Mouse (Mus musculus): Measurements from ENCODE around the gene Pde8b. TPM values are rescaled to one million over a fixed set of nuclear protein-coding genes. Genes with fewer than 3 reads are reported as not detected.
A peak's percentile ranks its signal among the peaks of the same experiment; 100 is the strongest.

Gene Pde8b
- polyA plus RNA-seq, 1 experiment = not detected

DNA sequence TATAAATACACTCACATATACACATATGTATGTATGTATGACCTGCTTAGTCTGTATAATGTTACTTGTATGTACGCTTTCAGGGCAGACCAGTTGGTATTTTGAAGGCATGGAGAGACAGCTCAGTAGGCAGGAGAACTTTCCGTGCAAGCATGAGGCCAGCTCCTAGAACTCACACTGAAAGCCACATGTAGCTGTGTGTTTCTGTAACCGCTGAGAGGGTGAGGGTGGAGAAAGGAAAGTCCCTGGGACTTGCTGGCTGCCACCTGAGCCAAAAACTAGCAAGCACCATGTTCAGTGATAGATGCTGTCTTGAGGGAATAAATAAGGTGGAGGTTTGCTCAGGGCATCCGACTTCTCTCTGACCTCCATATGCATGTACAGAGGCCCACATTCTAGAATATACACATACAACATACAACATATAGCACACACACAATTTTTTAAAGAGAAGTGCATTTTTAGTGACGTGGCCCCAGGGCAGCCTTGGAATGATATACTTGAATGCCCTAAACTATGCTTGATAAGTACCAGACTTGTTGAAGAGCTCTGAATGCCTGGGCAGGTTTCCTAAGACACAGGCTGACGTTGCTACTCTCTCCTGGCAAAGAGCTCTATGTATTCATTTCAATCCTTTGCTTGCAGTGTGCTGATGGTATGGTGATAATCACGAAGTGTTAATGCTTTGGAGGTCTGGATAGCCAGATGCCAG, 238.4 kb downstream of the Pde8b start:
- Histone ChIP-seq H3K4me1 (ENCODE audit: control insufficient read depth, insufficient read depth, insufficient read length, low read length) (no peaks in the 10 kb centered on the region), H3K4me3 (ENCODE audit: insufficient read depth, low read depth, low read length) (no peak overlapping the region), H3K27ac (replicated peaks; ENCODE audit: low read depth, low read length) (no peak overlapping the region)

DNA sequence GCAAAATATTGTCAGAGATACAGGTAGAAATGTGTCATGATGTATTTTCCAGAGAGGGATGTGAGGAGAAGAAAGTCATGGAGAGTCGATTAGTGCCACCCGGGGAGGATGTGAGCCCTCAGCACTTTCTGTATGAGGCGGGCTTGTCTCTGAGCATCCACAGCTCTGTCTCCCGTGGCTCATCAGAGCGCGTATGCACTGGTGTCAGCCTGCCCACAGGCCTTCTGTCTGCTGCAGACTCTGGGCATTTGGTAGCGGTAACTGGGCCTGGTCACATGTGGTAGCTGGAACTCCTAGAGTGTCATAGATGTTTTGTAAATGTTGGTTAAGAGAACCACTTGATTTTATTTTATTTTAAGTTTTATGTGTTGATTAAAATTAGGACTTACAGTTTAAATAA, 240.9 kb downstream of the Pde8b start:
- H3K4me3 ChIP-seq (ENCODE audit: insufficient read depth, low read depth, low read length) = no peak overlapping the region
- no peak overlapping the region for H3K27ac ChIP-seq (replicated peaks; ENCODE audit: low read depth, low read length)
- no peaks in the 10 kb centered on the region for H3K4me1 ChIP-seq (ENCODE audit: control insufficient read depth, insufficient read depth, insufficient read length, low read length)

DNA sequence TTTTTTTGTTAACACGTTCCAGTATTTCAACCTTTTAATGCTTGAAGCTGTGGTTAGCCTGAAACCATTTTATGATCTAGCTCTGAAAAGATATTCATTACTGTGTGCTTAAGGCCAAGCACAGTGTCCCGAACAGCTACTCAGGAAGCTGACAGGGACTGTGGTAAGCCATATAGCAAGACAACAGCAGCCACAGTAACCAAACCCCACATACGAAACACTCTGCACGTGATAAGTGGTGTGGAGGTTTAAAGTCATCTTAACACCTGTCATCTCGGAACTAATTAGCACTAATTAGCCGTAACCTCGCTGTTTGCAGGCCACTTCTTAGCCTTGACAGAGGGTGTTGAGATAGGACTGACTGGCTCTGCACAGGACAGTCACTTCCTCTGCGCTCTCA, 242.9 kb downstream of the Pde8b start:
- Histone ChIP-seq H3K4me3 (ENCODE audit: insufficient read depth, low read depth, low read length) (no peak overlapping the region), H3K27ac (replicated peaks; ENCODE audit: low read depth, low read length) (no peak overlapping the region), H3K4me1 (ENCODE audit: control insufficient read depth, insufficient read depth, insufficient read length, low read length) (no peaks in the 10 kb centered on the region)

DNA sequence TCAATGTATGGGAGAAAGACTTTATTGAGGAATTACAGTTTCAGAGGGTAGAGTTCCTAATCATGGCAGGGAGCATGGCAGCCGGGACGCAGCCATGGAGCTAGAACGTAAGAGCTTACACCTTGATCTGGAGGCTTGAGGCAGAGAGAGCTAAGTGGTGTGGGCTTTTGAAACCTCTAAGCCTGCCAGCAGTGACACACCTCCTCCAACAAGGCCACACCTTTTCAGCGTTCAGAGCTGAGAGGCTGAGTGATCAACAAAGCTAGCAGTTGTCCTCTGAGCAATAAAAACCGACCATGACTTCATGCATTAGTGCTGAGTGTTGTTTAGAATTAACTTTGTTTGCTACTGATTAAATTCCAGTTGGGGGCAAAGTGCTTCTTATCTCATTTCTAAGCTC, 259.6 kb downstream of the Pde8b start:
- no peaks in the 10 kb centered on the region for H3K4me1 ChIP-seq (ENCODE audit: control insufficient read depth, insufficient read depth, insufficient read length, low read length)
- H3K4me3 ChIP-seq (ENCODE audit: insufficient read depth, low read depth, low read length) = no peak overlapping the region
- H3K27ac ChIP-seq (replicated peaks; ENCODE audit: low read depth, low read length) = no peak overlapping the region

DNA sequence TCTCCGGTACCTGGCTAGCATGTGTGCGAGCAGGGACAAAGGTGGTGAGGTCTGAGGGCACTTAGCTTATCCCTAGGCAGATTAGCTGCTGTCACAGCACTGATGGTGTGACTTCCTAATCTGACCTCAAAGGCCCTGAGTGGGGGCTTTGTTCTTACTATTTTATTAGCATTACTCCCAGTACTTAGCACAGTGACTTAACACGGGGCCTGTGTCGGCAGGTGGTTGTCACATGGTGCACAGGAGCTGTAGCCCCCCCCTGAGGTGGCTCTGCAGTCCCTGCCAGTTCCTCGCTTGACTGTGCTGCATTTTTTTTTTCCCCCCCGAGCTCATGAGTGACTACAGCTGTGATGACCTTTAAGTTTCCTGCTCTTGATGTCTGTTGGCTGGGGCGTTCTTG, 271.1 kb downstream of the Pde8b start:
- Histone ChIP-seq H3K4me3 (ENCODE audit: insufficient read depth, low read depth, low read length) (no peak overlapping the region), H3K27ac (replicated peaks; ENCODE audit: low read depth, low read length) (no peak overlapping the region), H3K4me1 (ENCODE audit: control insufficient read depth, insufficient read depth, insufficient read length, low read length) (no peaks in the 10 kb centered on the region)

DNA sequence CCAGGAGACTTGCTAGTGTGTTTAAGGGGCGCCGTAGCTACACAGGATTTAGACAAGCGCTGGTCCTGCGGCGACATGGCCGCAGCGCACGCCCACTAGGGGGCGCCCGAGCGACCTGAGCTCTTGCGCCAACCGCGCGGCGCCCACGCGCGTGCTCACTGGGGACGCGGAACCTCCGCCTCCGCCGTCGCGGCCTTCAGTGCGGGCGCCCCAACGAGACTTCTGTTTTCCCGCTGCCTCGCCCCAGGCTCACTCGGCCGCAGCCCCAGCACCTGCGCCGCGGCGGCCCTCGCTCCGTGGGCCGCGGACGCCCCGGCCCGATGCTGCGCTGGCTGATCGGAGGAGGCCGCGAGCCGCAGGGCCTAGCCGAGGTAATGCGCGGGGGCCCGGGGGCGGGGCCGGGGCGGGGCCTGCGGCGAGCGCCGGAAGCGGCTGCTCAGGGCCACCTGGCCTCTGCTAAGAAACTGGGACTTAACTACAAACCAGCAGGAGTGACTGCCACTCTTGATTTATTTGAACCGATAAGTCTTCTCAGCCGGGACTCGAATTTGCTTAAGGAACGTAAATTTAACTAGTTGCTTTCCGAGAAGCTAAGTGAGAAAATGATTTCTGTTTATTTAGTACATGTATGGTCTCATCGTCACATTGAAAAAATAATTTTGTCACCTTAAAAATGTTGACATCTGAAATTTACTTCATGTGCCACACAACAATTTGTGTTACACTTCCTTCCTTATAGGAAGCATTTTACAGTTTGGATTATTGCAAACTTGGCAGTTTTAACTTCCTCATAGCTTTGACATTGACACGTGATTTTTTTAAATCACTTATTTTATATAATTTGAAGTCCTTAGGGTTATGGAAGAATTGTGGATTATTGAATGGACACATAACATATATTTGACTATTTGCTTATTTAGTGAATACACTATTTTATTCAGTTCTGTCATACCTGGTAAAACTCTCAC, 273.6 kb downstream of the Pde8b start, which contains the start of gene Wdr41:
Gene Wdr41 (plus strand): TSS at position 126 of the 968 bp plus-strand sequence.
- Histone ChIP-seq H3K4me3 (ENCODE audit: insufficient read depth, low read depth, low read length) (peak within 1 kb of the TSS; percentile 70), H3K27ac (replicated peaks; ENCODE audit: low read depth, low read length) (peak within 1 kb of the TSS; percentile 85), H3K4me1 (ENCODE audit: control insufficient read depth, insufficient read depth, insufficient read length, low read length) (no peaks in the 10 kb centered on the region)

DNA sequence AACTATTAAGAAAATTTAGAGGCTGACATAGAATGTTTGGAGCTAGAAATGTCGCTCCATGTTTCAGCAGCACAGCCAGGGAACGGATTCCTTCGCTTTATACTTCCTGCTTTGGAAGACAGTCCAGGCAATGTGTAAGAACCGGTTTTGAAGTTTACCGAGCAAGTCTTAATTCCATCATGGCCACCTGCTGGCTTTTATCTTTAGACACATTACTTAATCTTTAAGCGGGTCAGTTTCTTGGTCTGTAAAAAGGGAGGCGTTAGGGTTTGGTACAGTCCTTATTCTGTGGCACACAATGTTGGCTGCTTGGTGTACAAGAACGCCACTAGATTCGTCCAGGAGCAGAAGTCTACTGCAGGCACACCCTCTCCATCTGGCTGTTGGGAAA, 274.3 kb downstream of the Pde8b start:
- Histone ChIP-seq H3K4me3 (ENCODE audit: insufficient read depth, low read depth, low read length) (peak overlapping the region; percentile 52), H3K4me1 (ENCODE audit: control insufficient read depth, insufficient read depth, insufficient read length, low read length) (no peaks in the 10 kb centered on the region), H3K27ac (replicated peaks; ENCODE audit: low read depth, low read length) (no peak overlapping the region)

Other genes starting within 250 kb of the Pde8b start
- 19.6 and 24.2 TPM in 2 replicates for gene Zbed3, start 73.3 kb upstream of the Pde8b start, polyA plus RNA-seq (2012; ENCODE audit: insufficient read depth, insufficient read length, missing spikeins)
- gene Aggf1, start 125.0 kb upstream of the Pde8b start, polyA plus RNA-seq (2012; ENCODE audit: insufficient read depth, insufficient read length, missing spikeins) = 18.8 and 19.1 TPM in 2 replicates
- not detected in 2 replicates for gene Crhbp, start 194.6 kb upstream of the Pde8b start, polyA plus RNA-seq (2012; ENCODE audit: insufficient read depth, insufficient read length, missing spikeins)
- not detected in 2 replicates for gene S100z, start 228.4 kb upstream of the Pde8b start, polyA plus RNA-seq (2012; ENCODE audit: insufficient read depth, insufficient read length, missing spikeins)

Measured in brown adipose tissue, adult 24 weeks (tissue).